Mouse (Mus musculus) spleen, adult 2 months (tissue): ENCODE measurements at regions not wholly inside any gene's neighbourhood (a gene's known extent, or its start where the extent isn't known, plus 50 kb on each side); places are given as distances from the start of the nearest gene placed in this dataset.

Experiments used
- DNase-seq, 2 experiments: peaks; one replicate each; pipeline versions ENCODE4 v3.0.0 to v3.0.0-alpha.2; 2012 to 2021; ENCODE audit warnings: low spot score in 2 of 2, low read depth in 1 of 2
- H3K27ac ChIP-seq: fragments of 200-500 bp; 2 replicates; pipeline ENCODE4 v1.5.1; 2012; ENCODE audit warnings: low read length, inconsistent platforms; ENCODE audit not compliant: insufficient read depth
- H3K27me3 ChIP-seq: fragments of 200-500 bp; 2 replicates; pipeline ENCODE4 v1.6.1; 2012; ENCODE audit warnings: mild to moderate bottlenecking, moderate library complexity, low read length, inconsistent platforms; ENCODE audit not compliant: control insufficient read depth, insufficient read depth
- H3K36me3 ChIP-seq: fragments of 200-500 bp; 2 replicates; pipeline ENCODE4 v1.6.1; 2012; ENCODE audit warnings: mild to moderate bottlenecking, low read length, inconsistent platforms; ENCODE audit not compliant: control insufficient read depth, insufficient read depth
- H3K4me1 ChIP-seq: fragments of 200-500 bp; 2 replicates; pipeline ENCODE4 v1.6.1; 2011; ENCODE audit warnings: inconsistent platforms; ENCODE audit not compliant: control insufficient read depth, insufficient read depth, insufficient read length
- H3K4me3 ChIP-seq: fragments of 200-500 bp; 2 replicates; pipeline ENCODE4 v1.5.1; 2011; ENCODE audit warnings: mild to moderate bottlenecking, inconsistent platforms; ENCODE audit not compliant: insufficient read depth, insufficient read length; ENCODE audit errors: extremely low read depth
- CTCF ChIP-seq: fragments of 200-500 bp; IDR thresholded peaks from 2 replicates; pipeline ENCODE4 v1.5.1; 2011; ENCODE audit warnings: mild to moderate bottlenecking, inconsistent platforms; ENCODE audit not compliant: insufficient read depth, insufficient read length, insufficient replicate concordance; ENCODE audit errors: extremely low read depth
- POLR2A ChIP-seq: fragments of 200-500 bp; IDR thresholded peaks from 2 replicates; pipeline ENCODE4 v1.6.1; 2011; ENCODE audit warnings: low read depth, low read length, inconsistent platforms
- WGBS: fragments of 180-500 bp; shearing (Covaris S2); methylation state at CpG from one replicate; pipeline ENCODE4 v1.1.7; 2018; 5-methylcytosine and 5-hydroxymethylcytosine counted together

DNA sequence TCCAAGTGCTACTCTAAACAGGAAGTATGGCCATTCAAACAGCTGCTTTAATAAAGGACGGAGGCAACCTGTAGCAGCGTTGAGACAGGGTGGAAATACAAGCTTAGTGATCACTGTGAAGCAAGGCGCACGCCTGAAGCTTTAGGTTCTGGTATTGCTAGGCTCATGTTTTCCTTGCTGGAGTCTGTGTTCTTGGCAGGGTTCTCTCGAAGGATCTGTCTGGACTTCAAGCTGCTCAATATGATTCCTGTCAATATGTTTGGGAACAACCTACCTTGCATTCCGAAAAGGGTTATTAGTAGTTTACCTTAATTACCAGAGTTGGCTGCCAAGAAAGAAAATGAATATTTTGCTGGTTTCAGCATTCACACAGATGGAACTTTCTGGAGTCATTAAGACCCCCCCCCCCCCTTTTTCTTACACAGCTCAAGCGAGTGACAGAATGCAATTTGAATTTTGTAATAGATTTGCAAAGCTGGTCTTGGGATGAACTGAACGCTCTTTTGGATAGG, 145.1 kb upstream of the Tmpo start:
- no peak for TF ChIP-seq POLR2A
- no peak for TF ChIP-seq CTCF
- Histone ChIP-seq H3K4me3 (no peak overlapping the region), H3K27ac (no peak overlapping the region), H3K36me3 (no peaks in the 10 kb centered on the region), H3K4me1 (no peaks in the 10 kb centered on the region), H3K27me3 (no peaks in the 10 kb centered on the region)
- no peak for DNase-seq
- 83% methylated on average over 8 of the region's 8 CpGs for WGBS

GRCm38 (mm10) chr10:91321226-91321625, 140.1 kb upstream of the Tmpo start:
- H3K4me1 ChIP-seq, result no peaks in the 10 kb centered on the region
- no peak overlapping the region for H3K4me3 ChIP-seq
- H3K36me3 ChIP-seq, result no peaks in the 10 kb centered on the region
- H3K27ac ChIP-seq, result no peak overlapping the region
- TF ChIP-seq POLR2A (no peak), CTCF (no peak)
- no peak for DNase-seq
- 85% methylated on average over 4 of the region's 4 CpGs for WGBS
- no peaks in the 10 kb centered on the region for H3K27me3 ChIP-seq

DNA sequence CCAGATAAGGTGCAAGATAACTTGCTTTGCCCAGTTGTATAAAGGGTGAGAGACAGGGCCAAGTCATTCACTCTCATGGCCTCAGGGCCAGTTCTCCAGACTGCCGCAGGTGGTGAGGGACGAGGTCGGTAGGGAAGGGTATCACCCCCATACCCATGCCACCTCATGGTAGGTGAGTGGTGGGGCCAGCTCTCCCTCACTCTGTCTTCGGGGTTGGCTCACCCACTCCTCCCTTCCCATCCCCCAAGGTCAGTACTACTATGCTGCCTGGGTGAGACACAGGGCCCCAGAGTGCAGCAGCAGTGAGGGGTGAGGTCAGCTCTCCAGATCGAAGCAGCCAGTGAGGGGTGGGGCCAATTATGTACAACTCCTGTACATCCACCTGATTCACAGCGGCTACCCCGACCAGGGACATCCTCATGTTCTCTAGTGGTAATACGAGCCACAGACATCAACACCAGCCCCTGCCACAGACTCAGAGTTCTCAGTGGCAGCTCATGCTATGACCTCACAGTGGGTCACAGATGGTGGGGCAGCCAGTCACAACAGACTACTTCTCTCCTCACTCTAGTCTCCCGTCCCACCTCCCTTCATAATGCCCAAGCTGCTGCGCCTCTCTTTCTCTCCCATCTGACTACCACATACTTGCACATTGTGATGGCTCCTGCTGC, 138.5 kb upstream of the Tmpo start:
- 87% methylated on average over 10 of the region's 10 CpGs for WGBS
- no peak overlapping the region for H3K27ac ChIP-seq
- H3K27me3 ChIP-seq, result no peaks in the 10 kb centered on the region
- TF ChIP-seq POLR2A (no peak), CTCF (no peak)
- H3K36me3 ChIP-seq, result no peaks in the 10 kb centered on the region
- H3K4me3 ChIP-seq, result no peak overlapping the region
- no peaks in the 10 kb centered on the region for H3K4me1 ChIP-seq
- DNase-seq, result no peak

DNA sequence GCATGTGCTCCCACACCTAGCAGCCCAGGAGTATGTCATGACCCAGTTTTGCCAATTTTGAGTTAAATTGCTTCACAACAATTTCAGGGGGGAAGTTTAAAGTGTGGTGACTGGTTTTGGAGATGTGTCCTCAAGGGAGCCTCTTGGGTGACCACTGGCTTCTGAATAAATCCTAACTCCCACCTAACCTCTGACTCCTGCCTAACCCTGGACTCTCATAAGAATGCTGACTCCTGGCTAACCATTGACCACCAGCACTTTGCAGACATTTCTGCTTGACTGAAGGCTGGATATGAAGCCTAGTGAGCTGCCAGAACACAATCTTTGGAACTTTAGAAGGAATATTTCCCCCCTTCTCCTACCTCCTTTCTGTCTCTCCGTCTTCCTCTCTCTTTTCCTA, 133.3 kb upstream of the Tmpo start:
- WGBS, result 82% methylated on average over 1 of the region's 1 CpGs
- H3K27ac ChIP-seq, result no peak overlapping the region

DNA sequence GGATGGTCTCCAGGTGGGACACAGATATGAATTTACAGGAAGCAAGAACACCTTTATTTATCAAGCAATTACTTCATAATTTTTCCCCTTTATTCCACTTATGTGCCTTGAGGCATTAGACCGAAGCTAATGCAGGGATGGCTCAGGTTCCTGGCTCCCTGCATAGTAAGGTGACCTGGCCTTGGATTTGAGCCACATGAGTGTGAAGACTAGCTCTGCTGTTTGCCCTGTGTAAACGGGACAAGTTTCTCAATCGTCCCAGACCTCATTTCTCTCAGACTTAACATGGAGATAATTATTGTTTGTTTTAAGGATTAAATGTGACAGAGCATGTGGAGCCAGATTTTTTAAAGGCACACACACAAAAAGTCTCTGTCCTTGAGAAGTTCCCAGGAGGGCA, 132.2 kb upstream of the Tmpo start:
- no peaks in the 10 kb centered on the region for H3K27me3 ChIP-seq
- no peaks in the 10 kb centered on the region for H3K36me3 ChIP-seq
- no peak overlapping the region for H3K4me3 ChIP-seq
- no peak for TF ChIP-seq POLR2A
- H3K27ac ChIP-seq, result no peak overlapping the region
- WGBS, result 87% methylated on average over 3 of the region's 3 CpGs
- no peak for DNase-seq
- H3K4me1 ChIP-seq, result no peaks in the 10 kb centered on the region

More for the DNA sequence above, 133.3 kb upstream of the Tmpo start:
- Histone ChIP-seq H3K4me3 (no peak overlapping the region), H3K36me3 (no peaks in the 10 kb centered on the region), H3K27me3 (no peaks in the 10 kb centered on the region), H3K4me1 (no peaks in the 10 kb centered on the region)
- TF ChIP-seq CTCF, result no peak
- DNase-seq, result no peak

DNA sequence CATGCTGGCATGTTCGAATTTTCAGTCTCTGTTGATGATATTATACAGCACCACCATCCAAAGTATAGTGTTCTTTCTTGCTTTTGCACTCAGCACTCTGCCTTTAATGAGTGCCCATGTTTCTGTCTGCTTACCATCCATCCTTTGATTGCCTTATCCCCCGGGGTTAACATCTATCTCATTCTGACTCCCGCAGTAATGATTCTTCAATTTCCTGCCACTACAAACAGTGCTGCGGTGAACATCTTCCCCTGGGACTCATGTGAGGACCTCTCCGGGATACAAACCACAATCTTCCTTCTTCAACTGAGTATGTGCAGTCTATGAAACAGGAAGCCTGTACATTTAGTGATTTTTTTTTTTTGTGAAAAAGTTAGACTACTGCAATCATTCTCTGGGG, 131.8 kb upstream of the Tmpo start:
- Histone ChIP-seq H3K27ac (no peak overlapping the region), H3K27me3 (no peaks in the 10 kb centered on the region), H3K36me3 (no peaks in the 10 kb centered on the region), H3K4me1 (no peaks in the 10 kb centered on the region), H3K4me3 (no peak overlapping the region)
- TF ChIP-seq CTCF (no peak), POLR2A (no peak)
- WGBS, result 44% methylated on average over 5 of the region's 5 CpGs
- no peak for DNase-seq

- TF ChIP-seq CTCF (no peak), POLR2A (no peak)
- H3K36me3 ChIP-seq, result no peaks in the 10 kb centered on the region
- no peaks in the 10 kb centered on the region for H3K4me1 ChIP-seq
- WGBS, result 27% methylated on average over 7 of the region's 7 CpGs
- H3K4me3 ChIP-seq, result no peak overlapping the region
- DNase-seq, result no peak
- no peak overlapping the region for H3K27ac ChIP-seq
- H3K27me3 ChIP-seq, result no peaks in the 10 kb centered on the region
Measured at GRCm38 (mm10) chr10:91300067-91300466, 119.0 kb upstream of the Tmpo start.
